Mouse (Mus musculus) limb, embryonic 15.5 days (tissue): ENCODE data around the gene Tceanc2. TPM values are rescaled to one million over a fixed set of nuclear protein-coding genes. Genes with fewer than 3 reads are reported as not detected.

Source experiments
- ATAC-seq: fragments of 200-750 bp; cut with Nextera tagmentation; 2 replicates; pipeline ENCODE4 v1.8.0; 2017; ENCODE audit warnings: low read depth, moderate TSS enrichment; ENCODE audit not compliant: insufficient number of reproducible peaks, low FRiP score, low TSS enrichment
- H3K27ac ChIP-seq: fragments of 300-500 bp; sonication (generic); 2 replicates; pipeline ENCODE4 v1.5.1; 2015; ENCODE audit warnings: moderate library complexity, mild to moderate bottlenecking, inconsistent platforms
- H3K27me3 ChIP-seq: fragments of 300-500 bp; sonication (generic); 2 replicates; pipeline ENCODE4 v1.6.1; 2015; ENCODE audit warnings: inconsistent platforms
- H3K36me3 ChIP-seq: fragments of 300-500 bp; sonication (generic); 2 replicates; pipeline ENCODE4 v1.6.1; 2015; ENCODE audit warnings: inconsistent platforms
- H3K4me1 ChIP-seq: fragments of 300-500 bp; sonication (generic); 2 replicates; pipeline ENCODE4 v1.6.1; 2015; ENCODE audit warnings: inconsistent platforms
- H3K4me2 ChIP-seq: fragments of 300-500 bp; sonication (generic); 2 replicates; pipeline ENCODE4 v1.6.1; 2015; ENCODE audit warnings: mild to moderate bottlenecking, inconsistent platforms
- H3K4me3 ChIP-seq: fragments of 300-500 bp; sonication (generic); 2 replicates; pipeline ENCODE4 v1.5.1; 2015; ENCODE audit warnings: mild to moderate bottlenecking, inconsistent platforms
- H3K9ac ChIP-seq: fragments of 300-500 bp; sonication (generic); 2 replicates; pipeline ENCODE4 v1.6.1; 2015; ENCODE audit warnings: inconsistent platforms
- H3K9me3 ChIP-seq: fragments of 300-500 bp; sonication (generic); 2 replicates; pipeline ENCODE4 v1.6.1; 2016; ENCODE audit warnings: inconsistent platforms
- WGBS: fragments of 180-500 bp; shearing (Covaris S2); methylation state at CpG from one replicate; pipeline ENCODE4 v1.1.7; 2015; 5-methylcytosine and 5-hydroxymethylcytosine counted together
- polyA plus RNA-seq: library from polyadenylated mRNA; unstranded; fragments of >200 nt; fragmentation: Nextera tagmentation; extraction: Ambion mirVana; gene quantifications from 2 replicates; pipeline ENCODE4 v1.2.1, GENCODE M21; 2015

Tceanc2 gene
- polyA plus RNA-seq, 1 experiment from 2014 or later = 53.4 TPM

DNA sequence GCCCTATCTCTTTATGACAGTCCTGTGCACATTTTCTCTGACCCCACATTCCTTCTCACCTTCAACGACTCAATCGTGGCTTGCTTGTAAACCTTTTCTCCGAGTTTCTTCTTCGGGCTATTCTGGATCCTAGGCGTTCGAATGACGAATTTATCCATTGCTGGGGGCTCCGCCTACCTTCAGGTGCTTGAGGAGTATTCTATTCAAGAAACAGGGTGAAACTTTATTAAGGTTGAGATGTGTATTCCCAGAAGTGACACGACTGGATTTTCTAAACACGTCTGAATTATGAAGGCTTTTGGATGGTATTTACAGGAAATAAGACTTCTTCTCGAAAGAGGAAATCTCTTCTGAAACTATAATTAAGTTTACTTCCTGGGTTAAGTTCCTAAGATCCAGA is 1.4 kb downstream of the Tceanc2 start:
- no peak for ATAC-seq
- Histone ChIP-seq H3K4me2 (peak overlapping the region; percentile 60), H3K27ac (peak overlapping the region; percentile 95), H3K9ac (peak overlapping the region; percentile 88), H3K9me3 (no peaks in the 10 kb centered on the region), H3K4me3 (peak overlapping the region; percentile 97), H3K36me3 (peaks cover 19% of the 10 kb centered on the region), H3K4me1 (peaks cover 26% of the 10 kb centered on the region), H3K27me3 (no peaks in the 10 kb centered on the region)
- 25% methylated on average over 11 of the region's 11 CpGs for WGBS

DNA sequence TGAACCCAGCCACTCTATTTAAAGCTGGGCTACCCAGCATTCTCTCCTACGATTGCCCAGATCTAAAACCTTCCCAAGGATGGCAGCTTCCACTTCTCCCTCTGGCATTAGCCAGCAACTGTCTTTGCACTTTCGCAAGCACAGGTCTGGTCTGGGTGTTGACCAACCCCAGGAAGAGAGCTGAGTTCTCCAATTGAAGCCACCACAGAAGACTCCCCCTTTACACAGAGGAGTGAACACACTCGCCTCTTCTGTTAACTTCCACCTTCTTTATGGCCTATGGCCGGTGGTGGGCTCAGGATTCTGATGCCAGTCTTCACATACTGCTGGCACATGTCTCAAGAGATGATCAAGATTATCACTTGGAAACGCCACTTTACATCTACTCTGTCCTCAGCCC is 11.1 kb downstream of the Tceanc2 start:
- Histone ChIP-seq H3K36me3 (peaks cover 34% of the 10 kb centered on the region), H3K27me3 (no peaks in the 10 kb centered on the region), H3K9me3 (no peaks in the 10 kb centered on the region), H3K27ac (no peak overlapping the region), H3K4me1 (peaks cover 3% of the 10 kb centered on the region), H3K4me2 (no peak overlapping the region), H3K4me3 (no peak overlapping the region), H3K9ac (no peak overlapping the region)
- 84% methylated on average over 5 of the region's 5 CpGs for WGBS
- no peak for ATAC-seq

DNA sequence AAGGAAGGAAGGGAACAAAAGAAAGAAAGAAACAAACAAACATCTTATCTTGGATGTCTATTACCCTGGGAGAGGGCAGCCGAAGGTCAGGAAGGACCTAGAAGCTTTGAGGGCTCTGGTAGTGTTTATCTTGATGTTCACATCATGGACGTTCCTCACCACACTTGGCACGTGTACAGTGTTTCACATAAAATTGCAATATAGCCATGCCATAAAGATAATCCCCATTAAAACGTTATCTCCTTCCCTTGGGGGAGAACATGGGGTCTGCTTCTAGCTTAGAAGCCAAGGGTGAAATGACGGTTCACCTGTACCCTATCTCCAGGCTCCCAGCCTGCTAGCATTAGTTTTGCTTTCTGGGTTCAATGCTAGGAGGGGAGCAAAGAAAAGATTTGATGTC is 12.2 kb downstream of the Tceanc2 start:
- Histone ChIP-seq H3K4me2 (no peak overlapping the region), H3K4me1 (peaks cover 3% of the 10 kb centered on the region), H3K4me3 (no peak overlapping the region), H3K9ac (no peak overlapping the region), H3K36me3 (peaks cover 34% of the 10 kb centered on the region), H3K9me3 (no peaks in the 10 kb centered on the region), H3K27me3 (no peaks in the 10 kb centered on the region), H3K27ac (no peak overlapping the region)
- 67% methylated on average over 5 of the region's 5 CpGs for WGBS
- no peak for ATAC-seq

DNA sequence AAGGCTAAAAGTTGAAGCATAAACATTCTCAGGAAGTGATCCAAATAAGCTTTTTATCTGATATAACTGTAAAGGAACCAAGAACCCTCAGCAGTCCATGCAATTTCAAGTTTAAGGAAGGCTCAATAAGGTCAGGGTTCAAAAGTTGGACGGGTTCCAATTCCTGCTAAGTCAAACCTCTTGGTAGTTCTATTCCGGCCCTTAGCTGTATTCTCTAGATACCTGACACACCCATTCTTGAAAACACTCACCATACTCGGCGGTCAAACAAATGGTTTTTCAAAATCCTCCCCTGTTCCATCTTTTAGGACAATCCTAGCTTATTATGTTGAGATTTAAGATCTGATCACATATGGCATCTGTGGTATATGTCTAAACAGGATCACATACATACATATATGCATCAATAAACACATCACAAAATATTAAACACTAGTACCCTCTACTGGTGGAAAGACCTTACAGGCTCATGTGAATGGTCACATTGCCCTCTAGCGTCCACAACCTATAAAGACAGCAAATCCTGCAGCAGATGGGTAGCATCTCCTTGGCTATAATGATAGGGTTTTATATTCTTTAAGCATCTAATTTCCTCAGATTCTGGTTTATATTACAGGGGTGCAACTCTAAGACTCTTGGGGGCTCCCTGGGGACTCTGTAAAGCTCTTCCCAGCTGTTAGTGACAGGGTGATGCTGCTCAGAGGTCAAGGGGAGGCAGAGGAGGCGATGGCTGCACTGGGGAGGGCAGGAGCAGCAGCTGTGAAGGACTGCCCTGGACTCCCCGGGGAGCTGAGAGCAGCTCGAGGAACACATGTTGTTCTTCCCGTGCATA is 14.9 kb downstream of the Tceanc2 start:
- Histone ChIP-seq H3K27me3 (no peaks in the 10 kb centered on the region), H3K4me2 (no peak overlapping the region), H3K27ac (no peak overlapping the region), H3K4me1 (peaks cover 3% of the 10 kb centered on the region), H3K9me3 (no peaks in the 10 kb centered on the region), H3K4me3 (no peak overlapping the region), H3K36me3 (peaks cover 47% of the 10 kb centered on the region), H3K9ac (no peak overlapping the region)
- 37% methylated on average over 9 of the region's 9 CpGs for WGBS
- no peak for ATAC-seq

DNA sequence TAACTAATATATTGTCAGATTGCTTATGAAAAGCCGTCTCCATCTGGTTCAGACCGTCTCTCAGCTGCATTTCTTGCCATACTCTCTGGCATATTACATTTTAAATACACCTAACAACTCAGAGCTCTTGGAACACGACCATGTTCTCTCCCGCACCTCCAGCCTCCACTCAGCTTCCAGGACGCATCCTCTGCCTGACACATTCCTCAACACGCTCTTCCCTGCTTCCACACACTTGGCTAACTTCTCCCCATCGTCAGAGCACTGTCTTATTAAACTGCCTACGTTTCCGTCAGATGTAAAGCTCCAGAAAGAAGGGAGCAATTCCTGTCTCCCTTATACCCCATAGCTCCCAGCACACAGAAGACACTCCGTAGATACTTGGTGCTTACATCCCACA is 15.6 kb downstream of the Tceanc2 start:
- H3K27ac ChIP-seq = no peak overlapping the region
- no peak overlapping the region for H3K9ac ChIP-seq
- peaks cover 3% of the 10 kb centered on the region for H3K4me1 ChIP-seq
- no peaks in the 10 kb centered on the region for H3K27me3 ChIP-seq
- no peak for ATAC-seq
- no peak overlapping the region for H3K4me3 ChIP-seq
- WGBS = 86% methylated on average over 10 of the region's 10 CpGs
- H3K4me2 ChIP-seq = no peak overlapping the region
- H3K36me3 ChIP-seq = peaks cover 51% of the 10 kb centered on the region
- H3K9me3 ChIP-seq = no peaks in the 10 kb centered on the region

DNA sequence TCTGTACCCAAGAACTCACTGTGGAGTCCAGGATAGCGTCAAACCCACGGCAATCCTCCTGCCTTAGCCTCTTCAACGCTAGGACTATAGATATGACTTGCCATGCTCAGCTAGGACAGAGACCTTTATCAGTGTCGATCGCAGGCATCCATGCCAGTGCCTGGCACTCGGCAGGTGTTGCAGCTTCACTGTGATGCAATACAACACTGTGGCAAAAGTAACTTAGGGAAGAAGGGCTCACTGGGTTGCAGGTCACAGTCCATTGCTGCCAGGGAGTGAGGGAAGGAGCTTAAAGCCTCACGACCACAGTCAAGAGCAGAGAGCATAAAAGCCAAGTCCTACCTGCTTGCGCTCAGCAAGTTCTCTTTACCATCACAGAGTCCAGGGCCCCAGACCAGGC is 18.7 kb downstream of the Tceanc2 start:
- Histone ChIP-seq H3K27me3 (no peaks in the 10 kb centered on the region), H3K9me3 (no peaks in the 10 kb centered on the region), H3K27ac (no peak overlapping the region), H3K4me2 (no peak overlapping the region), H3K4me1 (peaks cover 3% of the 10 kb centered on the region), H3K4me3 (no peak overlapping the region), H3K36me3 (peaks cover 62% of the 10 kb centered on the region), H3K9ac (no peak overlapping the region)
- 90% methylated on average over 8 of the region's 8 CpGs for WGBS
- ATAC-seq = no peak

DNA sequence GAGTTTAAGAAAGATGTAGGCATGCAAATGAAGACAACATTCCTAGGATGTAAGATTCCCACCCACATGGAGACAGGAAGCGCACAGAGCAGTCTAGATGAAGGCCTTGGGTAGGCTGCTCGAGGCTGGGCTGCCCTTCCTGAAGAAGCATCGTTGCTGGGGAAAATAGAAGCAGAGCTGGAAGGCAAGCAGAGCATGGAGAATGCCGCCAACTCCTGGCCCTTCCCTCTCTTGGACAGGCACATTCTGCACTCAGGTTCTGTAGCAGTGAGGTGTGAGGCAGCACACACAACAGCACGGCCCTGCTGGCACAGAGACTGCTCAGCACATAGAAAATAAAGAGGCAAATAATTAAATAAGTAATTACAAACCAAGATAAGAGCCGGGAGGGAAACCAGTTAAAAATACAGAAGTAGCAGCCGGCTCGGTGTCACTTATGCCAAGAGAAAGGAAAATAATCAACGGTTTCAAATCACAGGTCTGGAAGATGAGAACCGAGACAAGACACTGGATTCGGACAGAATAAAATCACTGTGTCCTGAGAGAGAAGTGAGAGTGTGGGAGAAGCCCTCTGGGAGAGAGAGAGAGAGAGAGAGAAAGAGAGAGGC is 19.6 kb downstream of the Tceanc2 start:
- no peak overlapping the region for H3K27ac ChIP-seq
- no peak overlapping the region for H3K4me3 ChIP-seq
- no peak overlapping the region for H3K4me2 ChIP-seq
- WGBS = 88% methylated on average over 11 of the region's 11 CpGs
- H3K9ac ChIP-seq = no peak overlapping the region
- no peaks in the 10 kb centered on the region for H3K9me3 ChIP-seq
- no peaks in the 10 kb centered on the region for H3K27me3 ChIP-seq
- ATAC-seq = no peak
- peaks cover 58% of the 10 kb centered on the region for H3K36me3 ChIP-seq
- H3K4me1 ChIP-seq = peaks cover 2% of the 10 kb centered on the region

DNA sequence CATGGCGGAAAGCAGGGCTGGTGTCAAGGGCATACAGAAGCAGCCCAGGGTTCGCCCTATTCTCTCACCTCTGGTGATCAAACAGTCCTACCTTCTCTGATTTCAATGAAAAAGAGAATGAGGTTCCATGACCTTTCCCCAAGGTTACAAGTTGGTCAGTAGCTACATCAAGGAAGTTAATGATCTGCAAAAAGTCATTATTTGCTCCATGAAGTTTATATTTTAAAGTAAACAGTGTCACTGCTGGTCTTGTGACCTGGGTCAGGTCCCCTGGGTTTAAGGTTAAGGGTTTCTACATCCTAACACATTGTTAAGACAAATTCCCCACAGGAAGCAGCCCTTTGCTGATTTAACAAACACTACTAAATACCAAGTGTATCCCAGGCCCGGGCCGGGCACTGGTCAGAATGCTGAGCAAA is 21.9 kb downstream of the Tceanc2 start:
- no peaks in the 10 kb centered on the region for H3K9me3 ChIP-seq
- H3K27ac ChIP-seq = no peak overlapping the region
- H3K9ac ChIP-seq = no peak overlapping the region
- no peak overlapping the region for H3K4me2 ChIP-seq
- H3K27me3 ChIP-seq = no peaks in the 10 kb centered on the region
- no peak for ATAC-seq
- peaks cover 61% of the 10 kb centered on the region for H3K36me3 ChIP-seq
- H3K4me1 ChIP-seq = no peaks in the 10 kb centered on the region
- WGBS = 68% methylated on average over 4 of the region's 4 CpGs
- no peak overlapping the region for H3K4me3 ChIP-seq

DNA sequence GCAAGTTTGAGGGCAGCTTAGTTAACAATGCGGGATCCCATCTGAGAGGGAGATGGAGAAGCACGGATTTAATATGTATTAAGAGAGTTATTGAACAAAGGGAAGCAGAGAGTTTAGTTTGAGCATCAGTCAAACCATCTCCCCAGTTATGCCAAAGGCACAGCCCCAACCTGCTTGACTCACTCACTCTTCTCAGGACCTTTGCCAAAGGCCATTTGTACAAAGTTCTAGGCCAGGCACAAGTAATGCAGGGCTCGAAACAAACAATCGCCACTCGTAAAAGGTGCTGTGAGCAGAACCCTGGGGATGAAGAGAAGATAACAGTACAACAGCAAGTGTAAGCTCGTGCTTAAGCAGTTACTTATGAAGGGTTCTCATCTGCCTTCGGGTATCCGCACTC is 26.3 kb downstream of the Tceanc2 start:
- Histone ChIP-seq H3K27me3 (no peaks in the 10 kb centered on the region), H3K9ac (no peak overlapping the region), H3K4me2 (no peak overlapping the region), H3K4me3 (no peak overlapping the region), H3K4me1 (no peaks in the 10 kb centered on the region), H3K36me3 (peaks cover 37% of the 10 kb centered on the region), H3K27ac (no peak overlapping the region), H3K9me3 (no peaks in the 10 kb centered on the region)
- ATAC-seq = no peak
- 75% methylated on average over 8 of the region's 8 CpGs for WGBS

DNA sequence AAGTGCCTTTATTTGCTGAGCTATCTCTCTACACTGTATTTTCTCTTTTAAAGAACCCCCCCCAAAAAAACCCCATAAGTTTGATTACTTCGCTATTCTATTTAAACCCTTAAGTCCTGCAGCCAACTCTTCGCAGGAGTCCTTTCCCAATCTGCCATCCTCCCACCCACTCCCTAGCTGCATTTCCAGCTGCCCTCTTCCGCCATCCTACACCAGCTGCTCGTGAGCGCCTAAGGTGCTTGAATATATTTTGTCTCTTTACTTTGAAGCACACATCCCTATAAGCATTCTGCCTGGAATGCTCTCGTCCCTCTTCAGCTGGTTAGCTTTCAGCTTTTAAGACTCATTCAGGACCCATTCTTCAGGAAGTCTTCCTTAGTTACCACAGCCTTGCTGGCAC is 27.9 kb downstream of the Tceanc2 start:
- Histone ChIP-seq H3K27ac (no peak overlapping the region), H3K4me3 (no peak overlapping the region), H3K27me3 (no peaks in the 10 kb centered on the region), H3K9me3 (no peaks in the 10 kb centered on the region), H3K36me3 (peaks cover 39% of the 10 kb centered on the region), H3K9ac (no peak overlapping the region), H3K4me1 (no peaks in the 10 kb centered on the region), H3K4me2 (no peak overlapping the region)
- WGBS = 86% methylated on average over 6 of the region's 6 CpGs
- ATAC-seq = no peak

DNA sequence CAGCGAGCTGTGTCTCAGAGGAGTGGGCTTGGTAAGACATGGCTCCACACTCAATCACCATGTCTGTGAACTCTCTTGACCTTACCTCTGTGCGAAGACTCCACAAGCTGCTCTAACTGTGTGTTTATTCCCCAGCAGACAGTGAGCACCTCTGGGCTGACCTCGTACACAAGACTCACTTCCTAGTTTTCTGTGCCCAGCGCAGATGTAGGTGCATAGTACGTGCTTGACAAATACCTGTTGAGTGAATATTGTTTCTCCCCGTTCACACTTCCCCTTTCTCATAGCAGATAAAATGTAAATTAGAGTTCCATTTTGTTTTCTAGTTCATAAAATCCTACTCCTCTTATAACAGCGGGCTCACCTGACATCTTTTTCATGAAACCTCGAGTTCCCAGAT is 35.4 kb downstream of the Tceanc2 start:
- WGBS = 87% methylated on average over 8 of the region's 8 CpGs
- H3K9me3 ChIP-seq = no peaks in the 10 kb centered on the region
- no peak overlapping the region for H3K9ac ChIP-seq
- H3K27ac ChIP-seq = no peak overlapping the region
- H3K4me3 ChIP-seq = no peak overlapping the region
- H3K27me3 ChIP-seq = no peaks in the 10 kb centered on the region
- H3K36me3 ChIP-seq = peaks cover 44% of the 10 kb centered on the region
- no peak for ATAC-seq
- peaks cover 14% of the 10 kb centered on the region for H3K4me1 ChIP-seq
- H3K4me2 ChIP-seq = no peak overlapping the region

DNA sequence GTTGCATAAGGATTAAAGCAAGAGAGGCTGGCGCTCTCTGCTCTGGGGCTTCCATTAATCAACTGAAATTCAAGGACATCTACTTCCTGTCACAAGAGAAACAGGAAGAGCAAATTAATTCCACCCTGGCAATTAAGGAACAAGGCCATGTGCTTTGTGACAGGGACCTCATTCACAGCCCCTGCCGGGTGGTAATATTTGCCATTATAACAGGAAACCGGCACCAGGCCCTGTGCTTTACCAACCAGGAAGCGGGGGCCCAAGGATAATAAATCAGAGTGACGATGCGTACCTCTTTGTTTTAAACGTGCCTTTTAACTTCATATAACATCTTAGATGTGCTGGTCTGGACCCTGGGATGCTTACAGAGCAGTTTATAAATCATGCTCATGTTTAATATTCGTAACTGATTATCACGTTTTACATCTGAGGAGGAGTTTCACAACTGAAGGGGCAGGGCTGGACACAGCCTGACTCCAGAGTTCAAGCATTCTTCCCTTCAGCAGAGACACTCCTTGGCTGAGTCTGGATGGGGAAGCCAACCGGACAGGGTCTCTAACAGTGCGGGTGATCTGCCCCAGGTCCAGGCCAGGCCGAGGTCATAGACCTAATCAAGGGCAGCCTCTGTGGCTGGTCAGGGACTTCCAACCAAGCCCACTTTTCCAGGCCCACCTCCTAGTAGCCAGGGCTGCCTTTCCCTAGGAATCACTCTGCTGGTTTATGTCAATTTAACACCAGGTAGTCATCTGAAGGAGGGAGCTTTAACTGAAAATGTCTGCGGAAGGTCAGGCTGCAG is 38.9 kb downstream of the Tceanc2 start:
- Histone ChIP-seq H3K9ac (no peak overlapping the region), H3K27me3 (no peaks in the 10 kb centered on the region), H3K4me2 (no peak overlapping the region), H3K36me3 (peaks cover 21% of the 10 kb centered on the region), H3K4me3 (no peak overlapping the region), H3K9me3 (no peaks in the 10 kb centered on the region), H3K4me1 (peaks cover 14% of the 10 kb centered on the region), H3K27ac (peak overlapping the region; percentile 27; the same call in 1 of the 2 replicates)
- WGBS = 45% methylated on average over 13 of the region's 13 CpGs
- no peak for ATAC-seq
